Mouse (Mus musculus): ENCODE results near the gene Kdm8.
A peak's percentile ranks its signal among the peaks of the same experiment; 100 is the strongest.

Kdm8 gene

DNA sequence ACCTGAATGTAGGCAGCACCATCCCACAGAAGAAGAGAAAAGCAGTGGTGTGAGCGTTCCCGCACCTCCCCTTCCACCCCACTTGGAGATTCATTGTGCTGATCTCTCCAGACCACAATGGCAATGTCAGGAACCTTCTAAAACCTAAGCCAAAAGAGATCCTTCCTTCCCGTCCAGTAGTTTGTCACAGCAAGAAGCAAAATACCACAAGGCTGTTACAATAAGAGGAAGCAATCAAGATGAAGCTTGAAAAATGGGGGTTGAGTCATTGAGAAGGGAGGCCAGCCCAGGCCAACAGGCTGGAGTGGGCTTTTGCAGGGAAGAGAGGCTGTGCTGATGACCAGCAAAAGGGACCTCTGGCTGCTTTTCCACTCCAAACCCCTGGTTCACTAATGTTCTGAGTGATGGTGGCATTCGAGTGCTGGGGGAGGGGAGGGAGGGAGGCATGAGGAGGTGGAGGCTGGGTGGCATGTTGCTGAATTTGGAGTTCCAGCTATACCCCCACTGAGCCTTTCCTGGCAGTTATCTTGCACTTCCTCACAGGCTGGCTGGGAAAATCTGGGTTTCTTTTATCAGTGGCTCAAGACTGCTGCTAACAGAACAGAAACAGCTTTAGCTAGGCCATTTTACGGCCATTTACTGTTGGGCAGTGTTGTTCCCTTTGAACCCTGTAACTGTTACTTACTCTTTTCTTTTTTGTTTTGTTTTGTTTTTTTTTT is 59.1 kb downstream of the Kdm8 start:
- DNase-seq = no peak

GRCm38 (mm10) chr7:125504618-125505017 is 60.1 kb downstream of the Kdm8 start:
- no peak for DNase-seq

DNA sequence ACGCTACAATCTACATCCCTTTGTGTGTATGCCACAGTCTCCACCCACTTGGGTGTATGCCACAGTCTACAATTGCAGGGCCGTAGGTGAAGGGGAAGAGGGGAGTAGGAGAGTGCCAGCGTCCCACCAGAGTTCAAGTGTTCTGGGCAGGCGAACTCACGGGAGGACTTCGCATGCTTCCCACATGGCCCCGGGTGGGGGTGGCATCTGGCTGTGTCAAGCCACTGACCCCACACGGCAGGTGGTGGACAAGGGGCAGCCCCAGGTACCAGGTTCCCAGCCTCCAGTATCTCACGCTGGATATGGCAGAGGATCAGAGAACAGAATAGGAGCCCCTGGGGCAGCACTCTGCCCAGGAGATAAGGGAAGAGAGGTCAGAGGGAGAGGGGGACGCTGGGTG is 61.1 kb downstream of the Kdm8 start:
- DNase-seq = no peak

GRCm38 (mm10) chr7:125507279-125507678 is 62.8 kb downstream of the Kdm8 start:
- peak; percentile 22 for DNase-seq

DNA sequence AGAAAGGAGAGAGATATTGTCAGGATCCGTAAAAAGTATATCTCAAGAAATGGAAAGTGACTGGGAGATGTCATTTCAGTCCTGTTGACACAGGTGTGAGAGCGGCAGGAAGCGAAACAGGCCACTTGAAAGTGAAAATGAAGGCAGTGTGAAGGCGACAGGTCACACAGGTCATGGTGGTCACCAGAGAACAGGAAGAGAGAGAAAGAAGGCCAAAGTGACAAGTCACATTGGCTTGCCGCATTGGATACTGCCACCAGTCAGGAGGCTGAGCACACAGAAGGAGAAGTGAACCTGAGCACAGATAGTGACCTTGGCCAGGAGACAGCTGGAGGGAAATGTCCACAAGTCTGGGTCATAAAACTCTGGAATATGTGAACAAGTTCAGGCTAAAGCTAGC is 67.0 kb downstream of the Kdm8 start:
- no peak for DNase-seq

DNA sequence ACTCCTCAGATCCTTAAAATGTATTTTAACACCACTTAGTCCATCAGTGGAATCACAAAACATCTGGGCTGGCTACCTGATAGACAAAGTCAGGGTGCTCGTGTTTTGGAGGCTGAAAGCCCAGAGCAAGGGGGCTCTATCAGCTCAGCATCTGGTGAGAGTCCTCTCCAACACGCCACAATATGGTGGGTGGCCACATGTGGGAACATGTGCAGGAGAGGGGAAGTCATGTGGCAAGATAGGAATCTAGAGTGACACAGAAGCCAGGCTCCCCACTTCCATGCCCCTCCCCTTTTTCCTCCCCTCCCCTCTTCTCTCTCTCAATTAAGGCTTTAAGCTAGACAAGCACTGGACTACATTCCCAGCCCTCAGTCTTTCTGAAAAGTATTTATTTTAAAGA is 67.4 kb downstream of the Kdm8 start:
- DNase-seq = peak; percentile 32
